Mouse (Mus musculus): ENCODE measurements around the gene Tmem253.

The Tmem253 gene

GRCm38 (mm10) chr14:52015445-52016100 is at the start of gene Tmem253:
Gene Tmem253, plus strand, starts transcription at chr14:52015658.
- DNase-seq (ENCODE audit: low read depth, low spot score): no peak

GRCm38 (mm10) chr14:51967400-51967799 is 48.1 kb upstream of the Tmem253 start:
- no peak for DNase-seq (ENCODE audit: low read depth, low spot score)

GRCm38 (mm10) chr14:51979252-51979651 is 36.2 kb upstream of the Tmem253 start:
- no peak for DNase-seq (ENCODE audit: low read depth, low spot score)

- peak; percentile 68 for DNase-seq (ENCODE audit: low read depth, low spot score)
Observed at GRCm38 (mm10) chr14:51983251-51983650, 32.2 kb upstream of the Tmem253 start.

- peak; percentile 22 for DNase-seq (ENCODE audit: low read depth, low spot score)
Observed at GRCm38 (mm10) chr14:51983855-51984246, 31.6 kb upstream of the Tmem253 start.

- DNase-seq (ENCODE audit: low read depth, low spot score): peak; percentile 72
Observed at GRCm38 (mm10) chr14:51984247-51985231, 30.9 kb upstream of the Tmem253 start, which contains the start of gene Arhgef40. Gene Arhgef40, plus strand, starts transcription at chr14:51984719.

- DNase-seq (ENCODE audit: low read depth, low spot score): peak; percentile 95
Observed at GRCm38 (mm10) chr14:51985301-51986152, 29.9 kb upstream of the Tmem253 start.

- DNase-seq (ENCODE audit: low read depth, low spot score): no peak
Observed at GRCm38 (mm10) chr14:51986153-51986505, 29.3 kb upstream of the Tmem253 start.

GRCm38 (mm10) chr14:51987177-51987576 is 28.3 kb upstream of the Tmem253 start:
- peak; percentile 88 for DNase-seq (ENCODE audit: low read depth, low spot score)

GRCm38 (mm10) chr14:51988731-51989130 is 26.7 kb upstream of the Tmem253 start:
- peak; percentile 1 for DNase-seq (ENCODE audit: low read depth, low spot score)

- DNase-seq (ENCODE audit: low read depth, low spot score): peak; percentile 0
Observed at GRCm38 (mm10) chr14:51989461-51989970, 25.9 kb upstream of the Tmem253 start.

- no peak for DNase-seq (ENCODE audit: low read depth, low spot score)
Observed at GRCm38 (mm10) chr14:51994453-51994852, 21.0 kb upstream of the Tmem253 start.

- no peak for DNase-seq (ENCODE audit: low read depth, low spot score)
Observed at GRCm38 (mm10) chr14:51995219-51995871, 20.1 kb upstream of the Tmem253 start.

GRCm38 (mm10) chr14:51996231-51996841 is 19.1 kb upstream of the Tmem253 start:
- peak; percentile 55 for DNase-seq (ENCODE audit: low read depth, low spot score)

- DNase-seq (ENCODE audit: low read depth, low spot score): no peak
Observed at GRCm38 (mm10) chr14:51996866-51997265, 18.6 kb upstream of the Tmem253 start.

- no peak for DNase-seq (ENCODE audit: low read depth, low spot score)
Observed at GRCm38 (mm10) chr14:51997483-51997882, 18.0 kb upstream of the Tmem253 start.

GRCm38 (mm10) chr14:52003981-52004495 is 11.4 kb upstream of the Tmem253 start:
- DNase-seq (ENCODE audit: low read depth, low spot score): peak; percentile 62

- no peak for DNase-seq (ENCODE audit: low read depth, low spot score)
Observed at GRCm38 (mm10) chr14:52005141-52005540, 10.3 kb upstream of the Tmem253 start.

- DNase-seq (ENCODE audit: low read depth, low spot score): no peak
Observed at GRCm38 (mm10) chr14:52005616-52006015, 9.8 kb upstream of the Tmem253 start.

- DNase-seq (ENCODE audit: low read depth, low spot score): peak; percentile 48
Observed at GRCm38 (mm10) chr14:52006241-52006640, 9.2 kb upstream of the Tmem253 start.
